Mouse (Mus musculus) kidney, embryonic 15.5 days (tissue): ENCODE data around the gene Cgrrf1. TPM values are rescaled to one million over a fixed set of nuclear protein-coding genes. Genes with fewer than 3 reads are reported as not detected.

Source experiments
- polyA plus RNA-seq: library from polyadenylated mRNA; unstranded; fragments of >200 nt; fragmentation: Nextera tagmentation; extraction: Ambion mirVana; gene quantifications from 2 replicates; pipeline ENCODE4 v1.2.1, GENCODE M21; 2015

The Cgrrf1 gene
- polyA plus RNA-seq, 1 experiment from 2014 or later = 27.8 TPM

Other genes with a start within 250 kb of the Cgrrf1 start
- 48.0 and 51.1 TPM in 2 replicates for gene Cdkn3, start 71.6 kb upstream of the Cgrrf1 start, polyA plus RNA-seq
- gene Cnih1, start 43.7 kb upstream of the Cgrrf1 start, polyA plus RNA-seq = 178 and 184 TPM in 2 replicates
- 72.3 and 75.2 TPM in 2 replicates for gene Gmfb, start 9.9 kb upstream of the Cgrrf1 start, polyA plus RNA-seq
- 5.0 and 5.2 TPM in 2 replicates for gene Samd4, start 50.7 kb downstream of the Cgrrf1 start, polyA plus RNA-seq